Mouse (Mus musculus): ENCODE data around the gene Nucb1. TPM values are rescaled to one million over a fixed set of nuclear protein-coding genes. Genes with fewer than 3 reads are reported as not detected.
A peak's percentile ranks its signal among the peaks of the same experiment; 100 is the strongest.
"Not testable (repeated sequence)": the region's sequence is repeated elsewhere in the genome, so short reads cannot be mapped to it uniquely, and the experiment has no call there.

Gene Nucb1
- polyA plus RNA-seq, 1 experiment from 2014 or later = 215 TPM

DNA sequence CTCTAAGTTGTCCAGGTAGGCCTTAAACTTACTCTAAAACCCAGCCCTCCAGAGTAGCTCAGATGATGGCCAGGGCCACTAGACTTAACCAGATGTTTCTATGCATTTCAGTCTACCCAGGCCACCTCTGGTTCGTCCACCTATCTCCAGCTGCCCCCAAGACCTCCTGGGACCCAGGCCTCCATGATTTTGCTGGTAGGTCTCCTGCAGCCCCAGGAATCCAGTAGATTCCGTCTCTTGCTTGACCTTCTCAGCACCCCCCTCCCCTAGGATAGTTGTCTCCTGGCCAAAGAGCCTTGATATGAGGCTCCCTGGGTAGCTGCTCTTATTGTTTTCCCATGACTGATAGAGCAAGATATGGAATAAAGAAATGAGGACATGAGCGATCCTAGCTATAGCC lies 28.9 kb upstream of the Nucb1 start:
- Histone ChIP-seq H3K9ac (no peak overlapping the region), H3K27ac (no peak overlapping the region; the same call in 1 of the 2 replicates), H3K4me2 (replicated peaks) (peak overlapping the region; percentile 88; the same call in 1 of the 2 replicates), H3K4me3 (no peak overlapping the region), H3K36me3 (no peaks in the 10 kb centered on the region), H3K4me1 (peaks cover 10% of the 10 kb centered on the region), H3K9me3 (no peaks in the 10 kb centered on the region), H3K27me3 (no peaks in the 10 kb centered on the region)
- 79% methylated on average over 3 of the region's 3 CpGs for WGBS
- no peak for ATAC-seq (ENCODE audit: low FRiP score, low read depth)

DNA sequence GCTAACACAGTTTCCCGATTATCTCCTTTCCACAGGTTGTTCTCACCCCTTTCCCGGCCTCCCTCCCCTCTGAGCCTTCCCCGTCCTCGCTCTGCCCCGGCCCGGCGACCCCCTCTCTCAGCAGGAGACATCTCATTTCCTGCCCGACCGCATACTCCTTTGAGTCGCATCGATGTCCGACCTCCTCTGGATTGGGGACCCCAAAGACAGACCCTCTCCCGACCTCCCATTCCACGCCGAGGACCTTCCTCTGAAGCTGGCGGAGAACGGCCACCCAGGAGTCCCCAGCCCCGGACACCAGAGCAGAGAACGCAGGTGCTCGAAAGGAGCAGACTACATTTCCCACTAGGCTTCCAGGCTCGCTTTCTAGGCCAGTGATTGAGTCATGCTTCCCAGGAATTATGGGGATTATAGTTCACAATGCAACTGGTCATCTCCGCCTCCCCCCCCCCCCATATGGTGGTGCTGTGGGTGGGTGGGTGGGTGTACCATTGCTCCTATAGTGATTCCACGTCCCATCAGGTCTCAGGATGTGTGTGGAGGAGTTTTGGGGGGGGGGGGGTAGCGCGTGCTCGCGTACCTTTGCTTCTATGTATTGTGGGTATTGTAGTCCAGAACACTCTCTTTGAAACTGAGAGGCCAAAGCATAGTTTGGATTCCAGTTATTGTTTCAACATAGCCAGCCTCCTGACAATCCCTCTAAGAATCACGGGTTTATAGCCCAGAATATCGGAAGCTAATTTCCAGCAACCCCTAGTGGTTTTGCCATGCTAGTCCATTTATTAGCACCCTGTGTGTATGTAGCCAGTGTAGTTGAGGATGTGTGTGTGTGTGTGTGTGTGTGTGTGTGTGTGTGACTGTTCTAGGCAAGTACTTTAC lies 28.2 kb upstream of the Nucb1 start:
- 2% methylated on average over 26 of the region's 29 CpGs for WGBS
- no peak overlapping the region; the same call in 1 of the 2 replicates for H3K27ac ChIP-seq
- peak; percentile 79 for ATAC-seq (ENCODE audit: low FRiP score, low read depth)

DNA sequence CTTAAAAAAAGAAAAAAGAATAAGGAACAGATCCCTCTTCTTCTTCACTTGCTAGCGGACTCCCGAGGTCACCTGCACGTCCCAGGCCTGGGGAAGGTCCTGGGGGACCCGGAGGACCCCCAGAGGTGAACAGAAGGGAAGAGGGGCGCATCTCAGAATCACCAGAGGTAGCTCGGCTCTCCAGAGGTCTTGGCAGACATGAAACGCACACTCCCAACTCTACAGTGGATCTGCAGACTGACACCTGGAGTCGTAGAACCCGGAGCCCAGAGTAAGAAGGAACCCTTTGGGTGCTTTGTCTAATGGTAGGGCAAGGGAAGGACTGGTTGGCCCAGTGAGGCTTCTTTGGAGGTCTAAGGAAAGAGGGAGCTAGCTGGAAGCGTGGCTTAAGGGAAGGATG lies 27.4 kb upstream of the Nucb1 start:
- ATAC-seq (ENCODE audit: low FRiP score, low read depth) = no peak
- 81% methylated on average over 10 of the region's 10 CpGs for WGBS
- H3K27me3 ChIP-seq = no peaks in the 10 kb centered on the region
- no peaks in the 10 kb centered on the region for H3K9me3 ChIP-seq
- H3K4me2 ChIP-seq (replicated peaks) = peak overlapping the region; percentile 88
- peak overlapping the region; percentile 53 for H3K4me3 ChIP-seq
- H3K36me3 ChIP-seq = no peaks in the 10 kb centered on the region
- no peak overlapping the region for H3K27ac ChIP-seq
- peak overlapping the region; percentile 59 for H3K9ac ChIP-seq
- peaks cover 10% of the 10 kb centered on the region for H3K4me1 ChIP-seq

More for the DNA sequence above, 28.2 kb upstream of the Nucb1 start:
- H3K27me3 ChIP-seq = no peaks in the 10 kb centered on the region
- no peaks in the 10 kb centered on the region for H3K9me3 ChIP-seq
- H3K9ac ChIP-seq = peak overlapping the region; percentile 59
- H3K4me2 ChIP-seq (replicated peaks) = peak overlapping the region; percentile 88
- H3K36me3 ChIP-seq = no peaks in the 10 kb centered on the region
- H3K4me1 ChIP-seq = peaks cover 10% of the 10 kb centered on the region
- peak overlapping the region; percentile 53 for H3K4me3 ChIP-seq

DNA sequence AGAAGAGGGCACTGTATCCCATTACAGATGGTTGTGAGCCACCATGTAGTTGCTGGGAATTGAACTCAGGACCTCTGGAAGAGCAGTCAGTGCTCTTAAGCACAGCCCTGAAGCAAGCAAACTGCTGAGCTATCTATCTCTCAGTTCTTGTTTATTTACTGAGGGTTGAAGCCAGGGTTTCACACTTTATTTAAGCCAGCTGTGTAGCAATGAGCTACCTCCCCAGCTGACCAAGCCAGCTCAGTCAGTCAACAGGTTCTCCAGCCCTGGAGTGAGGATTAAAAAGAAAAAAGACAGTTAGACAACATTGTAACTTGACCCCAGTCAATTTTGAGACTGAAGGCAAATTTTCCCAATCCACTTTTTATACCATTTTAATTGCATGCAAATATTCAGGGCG lies 25.5 kb upstream of the Nucb1 start:
- peaks cover 11% of the 10 kb centered on the region for H3K4me1 ChIP-seq
- H3K27me3 ChIP-seq = no peaks in the 10 kb centered on the region
- no peak overlapping the region for H3K4me3 ChIP-seq
- WGBS = 80% methylated on average over 1 of the region's 1 CpGs
- H3K27ac ChIP-seq = no peak overlapping the region
- no peaks in the 10 kb centered on the region for H3K36me3 ChIP-seq
- no peak overlapping the region for H3K4me2 ChIP-seq (replicated peaks)
- H3K9ac ChIP-seq = no peak overlapping the region
- no peaks in the 10 kb centered on the region for H3K9me3 ChIP-seq
- ATAC-seq (ENCODE audit: low FRiP score, low read depth) = no peak

DNA sequence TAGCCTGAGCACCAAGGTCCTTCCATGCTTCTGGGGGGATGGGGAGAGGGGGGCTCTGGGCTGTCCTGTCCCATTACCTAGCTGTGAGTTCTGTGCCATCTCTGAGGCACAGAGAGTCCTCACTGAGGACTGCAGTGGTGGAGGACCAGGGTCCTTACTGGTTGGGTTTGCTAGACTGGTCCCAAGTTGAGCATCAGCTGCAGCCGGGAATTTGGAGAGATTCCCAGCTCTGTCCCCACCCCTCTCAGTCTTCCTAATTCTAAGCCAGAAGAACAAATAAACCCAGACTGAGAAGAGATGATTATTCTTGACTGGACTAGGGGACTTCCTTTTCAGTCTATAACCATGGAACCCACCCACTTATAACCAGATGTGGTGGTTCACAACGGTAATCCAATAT lies 20.4 kb upstream of the Nucb1 start:
- H3K9me3 ChIP-seq = no peaks in the 10 kb centered on the region
- peaks cover 12% of the 10 kb centered on the region for H3K4me1 ChIP-seq
- no peaks in the 10 kb centered on the region for H3K36me3 ChIP-seq
- H3K4me3 ChIP-seq = no peak overlapping the region
- H3K4me2 ChIP-seq (replicated peaks) = peak overlapping the region; percentile 32
- ATAC-seq (ENCODE audit: low FRiP score, low read depth) = no peak
- H3K9ac ChIP-seq = 0 out of 2 replicates have a peak overlapping the region, but pooled peaks have one; percentile 19
- WGBS = 80% methylated on average over 2 of the region's 2 CpGs
- no peaks in the 10 kb centered on the region for H3K27me3 ChIP-seq
- H3K27ac ChIP-seq = peak overlapping the region; percentile 28; the same call in 1 of the 2 replicates

DNA sequence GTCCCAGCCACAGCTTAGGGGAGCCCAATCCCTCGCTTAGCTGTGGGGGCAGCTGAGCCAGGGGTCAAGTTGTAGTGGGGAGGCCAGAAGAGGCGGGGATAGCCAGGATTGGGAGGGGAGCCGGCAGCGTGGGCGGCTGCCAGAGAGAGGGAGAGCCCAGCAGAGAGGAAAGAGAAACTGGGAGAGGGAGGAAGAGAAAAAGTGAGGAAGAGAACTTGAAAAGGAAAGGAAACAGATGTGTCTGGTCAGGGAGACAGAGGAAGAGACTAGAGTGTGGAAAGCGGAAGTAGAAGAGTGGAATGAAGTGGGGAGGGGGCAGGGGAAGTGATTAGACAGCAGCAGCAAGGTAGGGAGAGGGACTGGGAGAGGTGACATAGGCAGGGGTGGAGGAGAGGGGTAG lies 19.3 kb upstream of the Nucb1 start:
- H3K27me3 ChIP-seq = no peaks in the 10 kb centered on the region
- H3K27ac ChIP-seq = no peak overlapping the region; the same call in 1 of the 2 replicates
- H3K4me3 ChIP-seq = no peak overlapping the region
- peak overlapping the region; percentile 9; the same call in 1 of the 2 replicates for H3K4me2 ChIP-seq (replicated peaks)
- no peak for ATAC-seq (ENCODE audit: low FRiP score, low read depth)
- peaks cover 2% of the 10 kb centered on the region; the same call in 1 of the 2 replicates for H3K36me3 ChIP-seq
- peaks cover 22% of the 10 kb centered on the region for H3K4me1 ChIP-seq
- no peaks in the 10 kb centered on the region for H3K9me3 ChIP-seq
- no peak overlapping the region for H3K9ac ChIP-seq
- 15% methylated on average over 6 of the region's 6 CpGs for WGBS

DNA sequence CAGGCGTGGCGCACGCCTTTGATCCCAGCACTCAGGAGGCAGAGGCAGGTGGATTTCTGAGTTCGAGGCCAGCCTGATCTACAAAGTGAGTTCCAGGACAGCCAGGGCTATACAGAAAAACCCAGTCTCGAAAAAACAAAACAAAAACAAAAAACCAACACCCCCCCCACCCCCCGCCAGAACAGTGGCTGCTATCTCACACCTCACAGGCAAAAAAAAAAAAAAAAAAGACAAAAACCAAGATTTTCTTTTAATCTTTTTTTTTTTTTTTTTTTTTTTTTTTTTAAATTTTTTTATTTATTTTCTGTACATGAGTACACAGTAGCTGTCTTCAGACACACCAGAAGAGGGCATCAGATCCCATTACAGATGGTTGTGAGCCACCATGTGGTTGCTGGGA lies 17.0 kb upstream of the Nucb1 start:
- 93% methylated on average over 6 of the region's 6 CpGs for WGBS
- H3K4me2 ChIP-seq (replicated peaks); H3K9ac ChIP-seq; H3K9me3 ChIP-seq; H3K27me3 ChIP-seq; H3K27ac ChIP-seq; H3K4me3 ChIP-seq; ATAC-seq (ENCODE audit: low FRiP score, low read depth): not testable (repeated sequence)
- H3K4me1 ChIP-seq = peaks cover 42% of the 10 kb centered on the region
- peaks cover 16% of the 10 kb centered on the region for H3K36me3 ChIP-seq

DNA sequence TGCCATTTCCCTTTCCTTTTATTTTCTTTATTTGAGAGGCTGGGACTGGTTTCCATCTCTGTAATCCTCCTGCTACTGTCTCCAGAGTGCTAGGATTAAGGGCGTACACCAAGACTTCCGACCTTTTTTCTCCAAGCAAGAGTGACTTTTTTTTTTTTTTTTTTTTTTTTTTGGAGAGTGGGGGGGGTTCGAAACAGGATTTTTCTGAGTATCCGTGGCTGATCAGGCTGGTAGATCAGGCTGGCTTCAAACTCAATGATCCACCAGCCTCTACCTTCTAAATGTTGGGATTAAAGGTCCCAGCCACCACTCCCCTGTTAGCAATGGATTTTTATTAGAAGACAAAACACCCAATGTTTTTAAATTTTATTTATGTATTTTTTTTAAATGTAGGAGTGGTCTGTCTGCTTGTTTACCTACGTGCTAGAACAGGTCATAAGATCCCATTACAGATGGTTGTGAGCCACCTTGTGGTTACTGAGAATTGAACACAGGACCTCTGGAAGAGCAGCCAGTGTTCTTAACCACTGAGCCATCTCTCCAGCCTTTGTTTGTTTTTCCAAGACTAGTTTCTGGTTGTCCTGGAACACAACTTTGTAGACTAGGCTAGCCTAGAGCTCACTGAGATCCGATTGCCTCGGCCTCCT lies 16.4 kb upstream of the Nucb1 start:
- peaks cover 43% of the 10 kb centered on the region for H3K4me1 ChIP-seq
- H3K9me3 ChIP-seq = no peaks in the 10 kb centered on the region
- 21% methylated on average over 7 of the region's 7 CpGs for WGBS
- peak overlapping the region; percentile 91 for H3K27ac ChIP-seq
- no peaks in the 10 kb centered on the region for H3K27me3 ChIP-seq
- H3K4me3 ChIP-seq = peak overlapping the region; percentile 86
- peak overlapping the region; percentile 90 for H3K9ac ChIP-seq
- ATAC-seq (ENCODE audit: low FRiP score, low read depth) = 0 out of 2 replicates have a peak, but pooled peaks have one; percentile 8
- peaks cover 16% of the 10 kb centered on the region for H3K36me3 ChIP-seq
- H3K4me2 ChIP-seq (replicated peaks) = peak overlapping the region; percentile 85

DNA sequence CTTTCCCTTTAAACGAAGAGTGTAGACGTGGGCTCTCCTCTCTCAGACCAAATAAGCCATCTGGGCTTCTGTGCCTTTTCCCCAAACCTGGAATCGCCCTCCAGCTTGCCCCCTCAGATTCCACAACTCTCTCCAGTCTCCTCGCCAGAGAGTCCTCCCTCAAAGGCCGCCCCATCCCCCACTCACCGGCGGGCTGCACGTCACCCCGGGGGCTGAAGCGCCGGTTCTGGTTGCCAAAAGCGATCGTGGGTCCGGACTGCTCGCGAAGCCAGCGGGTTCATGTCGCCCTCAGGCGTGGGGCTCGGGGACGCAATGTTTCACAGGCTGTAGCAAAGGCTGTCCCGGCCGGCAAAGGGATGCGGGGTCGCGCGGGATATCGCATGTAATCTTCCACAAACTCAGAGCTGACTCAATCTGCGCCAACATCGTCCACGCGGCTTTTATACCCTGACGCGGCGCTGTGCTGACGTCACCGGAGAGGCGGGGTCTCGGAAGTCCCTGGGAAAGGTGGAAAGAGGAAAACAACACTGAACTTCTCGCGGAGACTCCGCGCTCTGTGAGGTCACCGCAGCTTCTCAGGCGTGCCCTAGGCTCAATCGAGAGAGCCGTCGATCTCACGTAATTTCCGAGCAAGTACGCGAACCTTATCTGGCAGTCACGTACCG lies 15.7 kb upstream of the Nucb1 start, which contains the start of the genes Ppp1r15a and Plekha4:
Ppp1r15a (minus strand) TSS at position 460 of the 665 bp plus-strand sequence.
Plekha4 (plus strand) TSS at position 522 of the 665 bp plus-strand sequence.
- peak within 1 kb of the TSS; percentile 86 for H3K4me3 ChIP-seq
- WGBS = under 1% methylated on average over 54 of the region's 54 CpGs
- H3K27me3 ChIP-seq = no peaks in the 10 kb centered on the region
- peaks cover 48% of the 10 kb centered on the region for H3K4me1 ChIP-seq
- peak; percentile 90 for ATAC-seq (ENCODE audit: low FRiP score, low read depth)
- peak within 1 kb of the TSS; percentile 90 for H3K9ac ChIP-seq
- H3K9me3 ChIP-seq = no peaks in the 10 kb centered on the region
- peak within 1 kb of the TSS; percentile 91 for H3K27ac ChIP-seq
- peak within 1 kb of the TSS; percentile 85 for H3K4me2 ChIP-seq (replicated peaks)
- H3K36me3 ChIP-seq = peaks cover 16% of the 10 kb centered on the region

DNA sequence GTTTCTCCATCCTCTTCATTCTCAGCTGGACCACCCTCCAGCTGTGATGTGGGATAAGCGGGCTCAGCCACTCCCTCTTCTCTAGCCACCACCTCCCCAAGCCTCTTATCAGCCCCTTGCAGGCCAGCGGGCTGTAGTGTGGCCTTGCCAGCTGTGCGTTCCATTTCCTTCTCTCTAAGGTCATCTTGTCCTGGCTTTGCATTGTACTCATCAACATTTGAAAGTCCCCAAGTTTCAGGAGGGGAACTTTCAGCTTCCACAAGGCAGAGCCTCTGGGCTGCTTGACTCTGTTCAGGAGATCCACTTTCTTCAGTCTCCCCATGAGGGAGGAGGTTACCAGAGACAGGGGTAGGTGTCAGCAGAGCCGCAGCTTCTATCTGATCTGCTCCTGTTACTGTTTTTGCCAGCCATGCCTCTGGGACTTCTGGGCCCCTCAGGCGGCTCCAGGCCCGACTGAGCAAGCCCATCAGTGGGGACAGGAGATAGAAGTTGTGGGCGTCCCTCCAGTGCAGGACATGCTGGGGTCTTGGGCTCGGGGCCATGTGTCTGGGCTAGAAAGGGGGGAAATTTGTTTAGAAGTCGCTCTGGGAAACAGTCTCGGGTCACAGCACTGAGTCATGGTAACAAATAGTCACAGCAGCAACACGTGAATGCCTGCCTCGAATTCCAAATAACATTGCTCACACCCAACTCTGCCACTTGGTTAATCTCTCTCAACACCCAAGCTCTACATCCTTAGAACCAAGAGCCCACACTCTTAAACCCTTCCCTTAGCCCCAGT lies 14.8 kb upstream of the Nucb1 start:
- Histone ChIP-seq H3K9me3 (no peaks in the 10 kb centered on the region), H3K4me2 (replicated peaks) (peak overlapping the region; percentile 85), H3K4me1 (peaks cover 41% of the 10 kb centered on the region), H3K36me3 (peaks cover 16% of the 10 kb centered on the region), H3K27ac (peak overlapping the region; percentile 91; the same call in 1 of the 2 replicates), H3K4me3 (peak overlapping the region; percentile 86), H3K9ac (peak overlapping the region; percentile 90), H3K27me3 (no peaks in the 10 kb centered on the region)
- ATAC-seq (ENCODE audit: low FRiP score, low read depth) = no peak
- WGBS = 24% methylated on average over 12 of the region's 12 CpGs

DNA sequence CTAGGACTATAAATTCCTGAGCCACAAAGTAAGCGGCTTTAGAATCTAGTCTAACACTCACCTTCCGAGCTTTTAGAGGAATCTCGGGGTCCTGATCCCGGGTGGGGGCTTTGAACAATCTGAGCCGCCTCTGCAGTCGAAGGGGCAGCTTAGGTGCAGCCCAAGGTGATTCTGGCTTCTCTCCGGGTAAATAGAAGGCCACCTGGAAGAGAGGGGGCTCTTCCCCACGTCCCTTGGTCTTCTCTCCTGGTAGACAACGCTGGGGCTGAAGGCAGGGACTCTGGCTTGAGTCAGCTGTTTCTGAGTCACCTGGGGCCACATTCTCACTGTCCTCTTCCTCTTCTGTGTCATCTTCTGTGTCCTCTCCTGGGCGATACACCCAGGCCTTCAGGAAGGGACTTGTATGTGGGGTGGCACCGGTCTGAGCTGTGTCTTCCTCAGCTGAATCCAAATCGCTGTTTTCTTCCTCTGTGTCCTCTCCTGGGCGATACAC lies 13.5 kb upstream of the Nucb1 start:
- Histone ChIP-seq H3K36me3 (peaks cover 16% of the 10 kb centered on the region), H3K27me3 (no peaks in the 10 kb centered on the region), H3K4me3 (peak overlapping the region; percentile 17), H3K9me3 (no peaks in the 10 kb centered on the region), H3K9ac (peak overlapping the region; percentile 50; the same call in 1 of the 2 replicates), H3K4me1 (peaks cover 48% of the 10 kb centered on the region), H3K4me2 (replicated peaks) (peak overlapping the region; percentile 45), H3K27ac (no peak overlapping the region; the same call in 1 of the 2 replicates)
- no peak for ATAC-seq (ENCODE audit: low FRiP score, low read depth)
- WGBS = 81% methylated on average over 13 of the region's 13 CpGs

Data from limb, embryonic 13.5 days (tissue).